Mouse (Mus musculus) hindbrain, embryonic 10.5 days (tissue): Measurements from ENCODE around the gene Inhbb. TPM values are rescaled to one million over a fixed set of nuclear protein-coding genes. Genes with fewer than 3 reads are reported as not detected.

Experiments
- DNase-seq: peaks from one replicate; pipeline ENCODE4 v3.0.0-alpha.2; 2017; ENCODE audit warnings: low spot score
- H3K27ac ChIP-seq: fragments of 300-500 bp; sonication (generic); 2 replicates; pipeline ENCODE4 v1.5.1; 2016; ENCODE audit warnings: mild to moderate bottlenecking, moderate library complexity
- H3K27me3 ChIP-seq: fragments of 300-500 bp; sonication (generic); 2 replicates; pipeline ENCODE4 v1.6.1; 2016; ENCODE audit warnings: mild to moderate bottlenecking; ENCODE audit not compliant: poor library complexity, insufficient read depth, severe bottlenecking
- H3K36me3 ChIP-seq: fragments of 300-500 bp; sonication (generic); 2 replicates; pipeline ENCODE4 v1.6.1; 2016; ENCODE audit warnings: mild to moderate bottlenecking, moderate library complexity
- H3K4me1 ChIP-seq: fragments of 300-500 bp; sonication (generic); replicated peaks from 2 replicates; pipeline ENCODE4 v1.6.1; 2016; ENCODE audit warnings: mild to moderate bottlenecking
- H3K4me3 ChIP-seq: fragments of 300-500 bp; sonication (generic); 2 replicates; pipeline ENCODE4 v1.5.1; 2016; ENCODE audit warnings: mild to moderate bottlenecking, moderate library complexity
- H3K9me3 ChIP-seq: fragments of 300-500 bp; sonication (generic); 2 replicates; pipeline ENCODE4 v1.6.1; 2016; ENCODE audit warnings: mild to moderate bottlenecking, moderate library complexity
- WGBS: fragments of 180-500 bp; shearing (Covaris S2); methylation state at CpG from one replicate; pipeline ENCODE4 v1.1.7; 2016; 5-methylcytosine and 5-hydroxymethylcytosine counted together
- polyA plus RNA-seq: library from polyadenylated mRNA; unstranded; fragments of >200 nt; fragmentation: Nextera tagmentation; extraction: Ambion mirVana; gene quantifications from 2 replicates; pipeline ENCODE4 v1.2.1, GENCODE M21; 2016

Inhbb gene
- 0.14 and 0.31 TPM in 2 replicates for polyA plus RNA-seq

DNA sequence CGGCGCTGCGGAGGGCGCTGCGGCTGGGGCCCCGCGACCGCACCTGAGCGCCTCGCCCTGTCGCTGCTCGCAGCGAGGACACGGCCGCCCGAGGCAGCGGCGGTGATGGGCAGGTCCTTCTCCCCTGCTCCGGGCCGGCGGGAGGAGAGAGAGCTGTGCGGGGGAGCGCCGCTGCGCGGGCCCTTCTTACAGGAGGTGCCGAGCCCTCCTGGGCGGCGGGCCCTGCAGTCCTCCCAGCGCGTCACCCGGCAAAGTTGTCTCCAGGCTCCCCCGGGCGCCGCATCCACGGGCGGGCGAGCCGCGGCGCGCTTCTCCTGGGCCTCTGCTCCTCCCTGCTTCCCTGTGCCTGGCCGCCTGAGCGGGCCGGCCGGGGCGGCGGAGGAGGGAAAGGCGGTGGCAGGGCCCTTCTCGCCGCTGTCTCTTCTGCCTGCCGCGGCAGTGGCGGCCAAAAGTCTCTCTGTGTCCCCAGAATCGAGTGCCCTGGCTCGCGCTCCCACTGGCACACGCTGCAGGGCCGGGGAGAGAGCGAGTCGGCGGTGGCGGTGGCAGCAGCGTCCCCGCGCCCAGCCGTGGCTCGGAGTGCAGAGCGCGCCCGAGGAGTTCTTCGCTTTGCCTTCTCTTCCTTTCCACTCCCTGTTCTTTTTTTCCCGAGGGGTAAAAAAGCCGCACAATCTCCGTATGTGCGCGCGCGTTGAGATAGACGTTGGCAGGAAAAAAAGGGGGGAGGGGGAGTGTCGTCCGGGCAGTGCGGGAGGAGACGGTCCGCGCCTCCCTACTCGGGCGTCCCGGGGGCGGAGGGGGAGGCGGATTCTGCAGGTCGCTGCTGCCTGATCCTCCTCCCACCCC, at the start of gene Inhbb:
TSS of gene Inhbb (minus strand) at position 673 of the 846 bp plus-strand sequence.
- peak within 1 kb of the TSS; percentile 66 for H3K4me3 ChIP-seq
- under 1% methylated on average over 67 of the region's 92 CpGs for WGBS
- no peaks in the 10 kb centered on the region for H3K9me3 ChIP-seq
- H3K27me3 ChIP-seq, result peaks cover 94% of the 10 kb centered on the region
- H3K27ac ChIP-seq, result peak within 1 kb of the TSS; percentile 73
- DNase-seq, result peak; percentile 69
- no peaks in the 10 kb centered on the region for H3K36me3 ChIP-seq
- H3K4me1 ChIP-seq, result peaks cover 62% of the 10 kb centered on the region

GRCm38 (mm10) chr1:119463386-119463785, 41.3 kb upstream of the Inhbb start:
- Histone ChIP-seq H3K27me3 (peaks cover 7% of the 10 kb centered on the region; the same call in 1 of the 2 replicates), H3K4me1 (0 out of 2 replicates have a peak, but pooled peaks cover 2% of the 10 kb centered on the region), H3K9me3 (no peaks in the 10 kb centered on the region), H3K27ac (no peak overlapping the region), H3K36me3 (no peaks in the 10 kb centered on the region), H3K4me3 (no peak overlapping the region)
- peak; percentile 53 for DNase-seq
- WGBS, result 45% methylated on average over 2 of the region's 2 CpGs

DNA sequence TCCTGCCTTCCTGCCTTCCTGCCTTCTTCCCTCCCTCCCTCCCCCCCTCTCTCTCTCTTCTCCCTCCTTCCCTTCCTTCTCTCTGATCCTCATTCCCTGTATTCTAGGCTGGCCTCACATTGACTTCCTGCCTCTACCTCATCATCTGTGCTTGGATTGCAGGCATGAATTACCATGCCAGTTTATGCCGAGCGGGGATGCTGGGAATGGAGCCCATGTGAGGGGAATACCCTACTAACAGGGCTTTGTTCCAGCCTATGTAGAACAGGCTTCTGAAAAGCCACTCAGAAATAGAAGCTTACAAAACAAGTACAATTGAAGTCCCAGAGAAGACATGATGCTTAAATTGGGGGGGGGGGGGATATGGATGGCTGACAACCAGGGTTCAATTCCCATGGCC, 38.0 kb upstream of the Inhbb start:
- H3K27ac ChIP-seq, result no peak overlapping the region
- H3K27me3 ChIP-seq, result peaks cover 14% of the 10 kb centered on the region

DNA sequence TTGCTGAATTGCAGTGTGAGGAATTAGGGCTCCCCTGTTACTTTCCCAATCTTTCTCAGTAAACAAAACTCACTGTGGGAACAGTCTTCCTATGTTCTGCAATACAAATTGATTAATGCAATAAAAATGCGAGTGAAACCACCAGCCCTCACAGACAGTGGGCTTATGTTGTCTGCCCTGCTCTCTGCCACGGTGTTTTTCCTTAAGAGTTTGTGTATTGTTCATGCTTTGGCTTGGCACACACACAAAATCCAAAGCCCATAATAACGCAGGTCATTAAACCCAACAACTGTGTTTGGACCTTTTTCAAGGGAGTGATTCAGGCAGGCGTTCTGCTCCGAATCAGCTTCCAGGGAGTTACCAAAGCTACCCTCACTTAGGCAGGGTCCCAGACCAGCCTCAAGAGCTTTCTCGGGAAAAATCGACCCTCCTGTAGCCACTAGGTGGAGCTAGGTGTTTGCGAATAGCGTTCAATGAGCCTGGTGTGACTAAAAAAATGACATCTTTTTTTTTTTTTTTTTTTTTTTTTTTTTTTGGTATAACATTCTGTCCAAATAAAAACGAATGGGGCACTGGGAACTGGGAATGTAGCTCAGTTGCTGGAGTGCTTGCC, 36.1 kb upstream of the Inhbb start:
- H3K4me1 ChIP-seq, result peaks cover 6% of the 10 kb centered on the region; the same call in 1 of the 2 replicates
- no peaks in the 10 kb centered on the region for H3K9me3 ChIP-seq
- peak; percentile 71 for DNase-seq
- no peak overlapping the region for H3K27ac ChIP-seq
- H3K27me3 ChIP-seq, result peaks cover 14% of the 10 kb centered on the region
- no peak overlapping the region for H3K4me3 ChIP-seq
- no peaks in the 10 kb centered on the region for H3K36me3 ChIP-seq
- 22% methylated on average over 10 of the region's 10 CpGs for WGBS

More for the DNA sequence above, 38.0 kb upstream of the Inhbb start:
- peaks cover 6% of the 10 kb centered on the region; the same call in 1 of the 2 replicates for H3K4me1 ChIP-seq
- H3K4me3 ChIP-seq, result no peak overlapping the region
- H3K9me3 ChIP-seq, result no peaks in the 10 kb centered on the region
- no peak for DNase-seq
- H3K36me3 ChIP-seq, result no peaks in the 10 kb centered on the region
- 89% methylated on average over 2 of the region's 2 CpGs for WGBS

- DNase-seq, result no peak
- no peak overlapping the region for H3K4me3 ChIP-seq
- peaks cover 13% of the 10 kb centered on the region for H3K27me3 ChIP-seq
- H3K36me3 ChIP-seq, result no peaks in the 10 kb centered on the region
- no peaks in the 10 kb centered on the region for H3K9me3 ChIP-seq
- 67% methylated on average over 5 of the region's 5 CpGs for WGBS
- no peak overlapping the region for H3K27ac ChIP-seq
- peaks cover 6% of the 10 kb centered on the region; the same call in 1 of the 2 replicates for H3K4me1 ChIP-seq
Measured at GRCm38 (mm10) chr1:119457528-119457855, 35.4 kb upstream of the Inhbb start.

- Histone ChIP-seq H3K9me3 (no peaks in the 10 kb centered on the region), H3K4me3 (no peak overlapping the region), H3K4me1 (peaks cover 6% of the 10 kb centered on the region; the same call in 1 of the 2 replicates), H3K27me3 (peaks cover 11% of the 10 kb centered on the region), H3K36me3 (no peaks in the 10 kb centered on the region), H3K27ac (no peak overlapping the region)
- DNase-seq, result no peak
- WGBS, result 61% methylated on average over 19 of the region's 19 CpGs
Measured at GRCm38 (mm10) chr1:119456671-119457527, 34.9 kb upstream of the Inhbb start.

- Histone ChIP-seq H3K27me3 (peaks cover 7% of the 10 kb centered on the region; the same call in 1 of the 2 replicates), H3K4me3 (no peak overlapping the region), H3K9me3 (no peaks in the 10 kb centered on the region), H3K4me1 (peaks cover 6% of the 10 kb centered on the region; the same call in 1 of the 2 replicates), H3K27ac (no peak overlapping the region), H3K36me3 (no peaks in the 10 kb centered on the region)
- WGBS, result 63% methylated on average over 4 of the region's 4 CpGs
- no peak for DNase-seq
Measured at GRCm38 (mm10) chr1:119453731-119454130, 31.7 kb upstream of the Inhbb start.

GRCm38 (mm10) chr1:119451417-119451816, 29.4 kb upstream of the Inhbb start:
- Histone ChIP-seq H3K9me3 (no peaks in the 10 kb centered on the region), H3K27ac (no peak overlapping the region), H3K4me3 (no peak overlapping the region), H3K27me3 (no peaks in the 10 kb centered on the region), H3K36me3 (no peaks in the 10 kb centered on the region), H3K4me1 (no peaks in the 10 kb centered on the region)
- WGBS, result 78% methylated on average over 10 of the region's 10 CpGs
- no peak for DNase-seq

GRCm38 (mm10) chr1:119450651-119451345, 28.8 kb upstream of the Inhbb start:
- 86% methylated on average over 10 of the region's 10 CpGs for WGBS
- no peaks in the 10 kb centered on the region for H3K9me3 ChIP-seq
- no peak overlapping the region for H3K4me3 ChIP-seq
- H3K4me1 ChIP-seq, result no peaks in the 10 kb centered on the region
- no peak overlapping the region for H3K27ac ChIP-seq
- no peaks in the 10 kb centered on the region for H3K36me3 ChIP-seq
- no peaks in the 10 kb centered on the region for H3K27me3 ChIP-seq
- no peak for DNase-seq

DNA sequence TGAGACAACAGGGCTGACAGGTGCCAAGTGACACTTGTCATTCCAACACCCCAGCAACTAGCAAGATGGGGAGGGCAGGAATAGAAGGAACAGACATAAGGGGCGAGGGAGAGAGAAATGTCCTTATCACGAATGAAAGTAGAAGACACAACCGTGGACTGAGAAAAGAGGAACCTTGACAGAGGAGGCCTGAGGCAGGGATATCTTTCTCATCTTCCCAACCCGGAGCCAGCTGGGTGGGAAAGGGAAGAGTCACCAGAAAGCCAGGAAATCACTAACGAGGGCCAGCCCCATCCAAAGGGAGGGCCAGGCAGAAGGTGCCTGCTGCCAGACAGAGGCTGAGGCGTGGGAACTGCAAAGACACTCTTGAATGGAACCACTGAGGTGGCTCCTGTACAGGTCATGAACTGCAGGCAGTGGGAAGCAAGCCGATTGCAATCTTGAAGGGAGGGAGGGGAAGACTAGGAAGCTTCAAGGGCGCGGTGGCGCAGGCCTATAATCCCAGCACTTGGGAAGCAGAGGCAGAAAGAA, 24.8 kb upstream of the Inhbb start:
- WGBS, result 67% methylated on average over 10 of the region's 10 CpGs
- no peaks in the 10 kb centered on the region for H3K4me1 ChIP-seq
- no peaks in the 10 kb centered on the region for H3K36me3 ChIP-seq
- no peaks in the 10 kb centered on the region for H3K27me3 ChIP-seq
- no peaks in the 10 kb centered on the region for H3K9me3 ChIP-seq
- no peak for DNase-seq
- H3K4me3 ChIP-seq, result no peak overlapping the region
- H3K27ac ChIP-seq, result no peak overlapping the region

DNA sequence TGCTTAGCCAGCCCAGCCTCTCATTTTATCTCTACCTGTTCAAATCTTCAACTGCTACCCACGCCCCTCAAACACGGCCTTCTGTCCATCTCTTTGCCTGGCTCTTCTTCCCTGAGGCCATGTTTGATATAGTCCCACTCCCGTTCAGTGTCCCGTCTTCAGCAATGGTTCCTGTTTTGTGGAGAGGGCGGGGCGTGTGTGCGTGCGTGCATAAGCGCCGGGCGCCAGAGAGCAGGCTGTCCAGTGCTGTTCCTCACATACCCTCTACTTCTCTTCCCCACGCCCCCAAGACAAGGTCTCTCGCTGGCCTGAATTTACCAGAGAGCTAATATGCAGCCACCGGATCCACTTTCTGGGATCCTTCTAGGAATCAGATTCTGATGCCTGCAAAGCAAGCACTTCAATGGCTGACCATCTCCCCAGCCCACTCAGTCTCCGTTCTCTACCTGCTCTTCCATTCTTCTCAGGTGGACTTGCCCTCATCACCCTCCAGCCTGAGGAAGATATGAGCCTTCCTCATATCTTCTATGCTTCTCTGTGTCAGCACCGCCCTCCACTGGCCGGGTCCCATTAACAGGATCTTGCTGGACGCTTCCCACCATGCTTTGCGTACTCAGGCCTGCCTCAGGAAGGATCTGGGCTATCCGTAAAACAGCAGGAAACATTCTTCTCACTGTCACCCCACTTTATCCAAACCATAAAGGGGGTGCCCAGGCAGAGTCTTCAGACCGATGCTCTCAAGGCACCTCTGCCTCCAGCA, 21.7 kb upstream of the Inhbb start:
- no peak overlapping the region for H3K4me3 ChIP-seq
- no peaks in the 10 kb centered on the region for H3K4me1 ChIP-seq
- WGBS, result 87% methylated on average over 21 of the region's 21 CpGs
- no peaks in the 10 kb centered on the region for H3K27me3 ChIP-seq
- H3K9me3 ChIP-seq, result no peaks in the 10 kb centered on the region
- no peaks in the 10 kb centered on the region for H3K36me3 ChIP-seq
- no peak for DNase-seq
- no peak overlapping the region for H3K27ac ChIP-seq
